Mouse (Mus musculus) limb, embryonic 14.5 days (tissue): Measurements from ENCODE around the gene Thsd7a. TPM values are rescaled to one million over a fixed set of nuclear protein-coding genes. Genes with fewer than 3 reads are reported as not detected.

Experiments used
- ATAC-seq: fragments of 200-750 bp; cut with Nextera tagmentation; 2 replicates; pipeline ENCODE4 v1.8.0; 2017; ENCODE audit warnings: low read depth, moderate number of reproducible peaks, moderate TSS enrichment; ENCODE audit not compliant: low FRiP score
- DNase-seq: peaks from one replicate; pipeline ENCODE4 v3.0.0-alpha.2; 2015; ENCODE audit warnings: low spot score
- H3K27ac ChIP-seq: fragments of 300-500 bp; sonication (generic); replicated peaks from 2 replicates; pipeline ENCODE4 v1.5.1; 2014; ENCODE audit warnings: low read depth, mild to moderate bottlenecking, low read length, moderate library complexity, mixed read lengths
- H3K27me3 ChIP-seq: fragments of 300-500 bp; sonication (generic); 2 replicates; pipeline ENCODE4 v1.6.1; 2014; ENCODE audit warnings: low read length, mixed read lengths; ENCODE audit not compliant: control insufficient read depth, insufficient read depth
- H3K36me3 ChIP-seq: fragments of 300-500 bp; sonication (generic); 2 replicates; pipeline ENCODE4 v1.6.1; 2014; ENCODE audit warnings: mild to moderate bottlenecking, low read length, moderate library complexity, mixed read lengths; ENCODE audit not compliant: control insufficient read depth, insufficient read depth
- H3K4me1 ChIP-seq: fragments of 300-500 bp; sonication (generic); 2 replicates; pipeline ENCODE4 v1.6.1; 2014; ENCODE audit warnings: antibody characterized with exemption, low read length, mixed read lengths; ENCODE audit not compliant: control insufficient read depth, insufficient read depth
- H3K4me2 ChIP-seq: fragments of 300-500 bp; sonication (generic); replicated peaks from 2 replicates; pipeline ENCODE4 v1.6.1; 2014; ENCODE audit warnings: low read depth, mild to moderate bottlenecking, low read length, moderate library complexity; ENCODE audit not compliant: severe bottlenecking
- H3K4me3 ChIP-seq: fragments of 300-500 bp; sonication (generic); replicated peaks from 2 replicates; pipeline ENCODE4 v1.5.1; 2014; ENCODE audit warnings: low read length
- H3K9ac ChIP-seq: fragments of 300-500 bp; sonication (generic); 2 replicates; pipeline ENCODE4 v1.6.1; 2014; ENCODE audit warnings: mild to moderate bottlenecking, low read depth, low read length, moderate library complexity; ENCODE audit not compliant: severe bottlenecking
- H3K9me3 ChIP-seq: fragments of 300-500 bp; sonication (generic); 2 replicates; pipeline ENCODE4 v1.6.1; 2016; ENCODE audit warnings: low read length; ENCODE audit not compliant: control insufficient read depth
- POLR2A ChIP-seq: fragments of 200-500 bp; IDR thresholded peaks from 2 replicates; pipeline ENCODE4 v1.8.0; 2012; ENCODE audit warnings: inconsistent platforms, mild to moderate bottlenecking, moderate library complexity, borderline replicate concordance; ENCODE audit not compliant: insufficient read depth, insufficient read length; ENCODE audit errors: extremely low read depth
- WGBS: fragments of 180-500 bp; shearing (Covaris S2); extraction: QIAGEN DNeasy Blood & Tissue Kit; methylation state at CpG from one replicate; pipeline ENCODE4 v1.1.7; 2014; 5-methylcytosine and 5-hydroxymethylcytosine counted together
- polyA plus RNA-seq, 2 experiments: library from polyadenylated mRNA; depleted of rRNA in 1 of 2; stranded (reverse) in 1 of 2; unstranded in 1 of 2; fragments of >200 nt; fragmentation: Nextera tagmentation in 1 of 2; extraction: Ambion mirVana in 1 of 2; gene quantifications; 2 replicates each; pipeline versions ENCODE4 v1.2.1 to v1.2.3; 2012 to 2014

Thsd7a gene
- polyA plus RNA-seq, 2 experiments: 3.0 to 5.5 TPM

- H3K36me3 ChIP-seq: no peaks in the 10 kb centered on the region
- ATAC-seq (no peak), DNase-seq (no peak)
- H3K4me1 ChIP-seq: no peaks in the 10 kb centered on the region
- TF ChIP-seq POLR2A: no peak
- no peak overlapping the region for H3K4me2 ChIP-seq
- H3K4me3 ChIP-seq: no peak overlapping the region
- no peaks in the 10 kb centered on the region for H3K9me3 ChIP-seq
- no peak overlapping the region for H3K27ac ChIP-seq
- H3K9ac ChIP-seq: no peak overlapping the region
- WGBS: 89% methylated on average over 8 of the region's 8 CpGs
- H3K27me3 ChIP-seq: no peaks in the 10 kb centered on the region
These were observed 351.3 kb downstream of the Thsd7a start for GRCm38 (mm10) chr6:12397776-12398522.

GRCm38 (mm10) chr6:12393574-12394380 is 355.4 kb downstream of the Thsd7a start:
- DNase-seq: no peak
- 68% methylated on average over 2 of the region's 2 CpGs for WGBS
- H3K9me3 ChIP-seq: no peaks in the 10 kb centered on the region
- H3K27ac ChIP-seq: no peak overlapping the region
- no peak overlapping the region for H3K9ac ChIP-seq
- H3K4me1 ChIP-seq: no peaks in the 10 kb centered on the region
- H3K4me2 ChIP-seq: no peak overlapping the region
- TF ChIP-seq POLR2A: no peak
- ATAC-seq: no peak
- no peaks in the 10 kb centered on the region for H3K36me3 ChIP-seq
- no peaks in the 10 kb centered on the region for H3K27me3 ChIP-seq
- H3K4me3 ChIP-seq: no peak overlapping the region

- H3K9ac ChIP-seq: no peak overlapping the region
- 89% methylated on average over 1 of the region's 1 CpGs for WGBS
These were observed 362.5 kb downstream of the Thsd7a start for GRCm38 (mm10) chr6:12386731-12387130.

GRCm38 (mm10) chr6:12385591-12385990 is 363.6 kb downstream of the Thsd7a start:
- no peak for ATAC-seq
- TF ChIP-seq POLR2A: no peak
- H3K27ac ChIP-seq: no peak overlapping the region

More at GRCm38 (mm10) chr6:12386731-12387130, 362.5 kb downstream of the Thsd7a start:
- DNase-seq (no peak), ATAC-seq (no peak)
- Histone ChIP-seq H3K4me1 (no peaks in the 10 kb centered on the region), H3K4me3 (no peak overlapping the region), H3K27me3 (no peaks in the 10 kb centered on the region), H3K4me2 (no peak overlapping the region), H3K27ac (no peak overlapping the region), H3K36me3 (no peaks in the 10 kb centered on the region), H3K9me3 (no peaks in the 10 kb centered on the region)
- TF ChIP-seq POLR2A: no peak

GRCm38 (mm10) chr6:12381136-12381778 is 368.0 kb downstream of the Thsd7a start:
- Histone ChIP-seq H3K27me3 (no peaks in the 10 kb centered on the region), H3K9ac (no peak overlapping the region), H3K27ac (no peak overlapping the region), H3K4me1 (no peaks in the 10 kb centered on the region), H3K4me3 (no peak overlapping the region), H3K36me3 (no peaks in the 10 kb centered on the region), H3K4me2 (no peak overlapping the region), H3K9me3 (no peaks in the 10 kb centered on the region)
- ATAC-seq: no peak
- WGBS: 81% methylated on average over 6 of the region's 6 CpGs
- no peak for DNase-seq
- TF ChIP-seq POLR2A: no peak

More at GRCm38 (mm10) chr6:12385591-12385990, 363.6 kb downstream of the Thsd7a start:
- Histone ChIP-seq H3K4me2 (no peak overlapping the region), H3K4me1 (no peaks in the 10 kb centered on the region), H3K27me3 (no peaks in the 10 kb centered on the region), H3K4me3 (no peak overlapping the region), H3K9me3 (no peaks in the 10 kb centered on the region), H3K9ac (no peak overlapping the region), H3K36me3 (no peaks in the 10 kb centered on the region)
- 88% methylated on average over 3 of the region's 3 CpGs for WGBS
- no peak for DNase-seq
